Comparison of ENCODE assay signal across 7 mouse cellular contexts in the genomic region with DNA sequence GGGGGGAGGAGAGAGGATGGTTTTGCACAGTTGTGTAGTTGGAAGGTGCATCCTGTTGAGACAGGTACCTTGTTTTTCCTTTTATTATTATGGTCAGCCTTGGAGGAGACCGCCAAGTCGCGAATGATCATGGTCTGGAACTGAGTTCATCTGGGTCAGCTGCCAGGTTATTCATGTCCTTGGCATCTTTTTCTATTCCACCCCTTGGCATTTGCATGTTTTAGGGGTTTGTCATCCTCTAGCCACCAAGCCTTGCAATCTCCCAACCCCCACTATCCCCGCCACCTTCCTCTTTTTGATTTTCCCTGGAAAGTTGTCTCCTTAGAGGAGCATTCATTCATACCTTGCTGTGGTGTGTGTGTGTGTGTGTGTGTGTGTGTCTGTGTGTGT. TPM values are rescaled to one million over a fixed set of nuclear protein-coding genes. Genes with fewer than 3 reads are reported as not detected.
DNase-seq lines count a peak whose midpoint lies in the region; ATAC-seq lines count a peak whose summit lies in the region.

No protein-coding gene starts in this region.

- no peaks in the 10 kb centered on the region for H3K9me3 ChIP-seq in limb, embryonic 10.5 days (replicated peaks)
- no peaks in the 10 kb centered on the region for H3K9me3 ChIP-seq in neural tube, embryonic 12.5 days

- peak; percentile 12 to 16 for DNase-seq in urinary bladder, adult 18-20 months (ENCODE audit: low spot score in 2 of 2)
- no peak for DNase-seq in urinary bladder, adult 2 months (ENCODE audit: low spot score)
- peak; percentile 15 for DNase-seq in c-Kit-negative CD71-positive TER-119-positive erythroid progenitor cells, embryonic 14.5 days (ENCODE audit: low read depth, low spot score)
- DNase-seq in heart, adult 8-10 months (ENCODE audit: low spot score), result peak; percentile 48
- DNase-seq in limb, embryonic 10.5 days (ENCODE audit: low spot score), result no peak

- H3K27ac ChIP-seq in limb, embryonic 10.5 days, result peak overlapping the region; percentile 89
- no peak overlapping the region for H3K27ac ChIP-seq in neural tube, embryonic 12.5 days

- H3K27me3 ChIP-seq in limb, embryonic 10.5 days (ENCODE audit: low read depth, poor library complexity, severe bottlenecking), result no peaks in the 10 kb centered on the region
- 0 out of 2 replicates have a peak, but pooled peaks cover 5% of the 10 kb centered on the region for H3K27me3 ChIP-seq in neural tube, embryonic 12.5 days (replicated peaks)

- peaks cover 43% of the 10 kb centered on the region for H3K4me1 ChIP-seq in limb, embryonic 10.5 days
- peaks cover 10% of the 10 kb centered on the region for H3K4me1 ChIP-seq in neural tube, embryonic 12.5 days

- ATAC-seq in neural tube, embryonic 12.5 days (ENCODE audit: low FRiP score, low read depth), result no peak; the same call in 1 of the 2 replicates
- ATAC-seq in megakaryocyte-erythroid progenitor cell, adult 5-6 weeks (replicated peaks; ENCODE audit: low FRiP score, low TSS enrichment, poor library complexity, severe bottlenecking), result no peak

- WGBS in limb, embryonic 10.5 days, result 17% methylated on average over 4 of the region's 4 CpGs
- WGBS in neural tube, embryonic 12.5 days, result 14% methylated on average over 4 of the region's 4 CpGs

- peak overlapping the region; percentile 79 for H3K9ac ChIP-seq in neural tube, embryonic 12.5 days

- no peaks in the 10 kb centered on the region for H3K36me3 ChIP-seq in limb, embryonic 10.5 days
- H3K36me3 ChIP-seq in neural tube, embryonic 12.5 days, result no peaks in the 10 kb centered on the region

- peak overlapping the region; percentile 79 for H3K4me3 ChIP-seq in limb, embryonic 10.5 days
- peak overlapping the region; percentile 83 for H3K4me3 ChIP-seq in neural tube, embryonic 12.5 days

- peak overlapping the region; percentile 85 for H3K4me2 ChIP-seq in neural tube, embryonic 12.5 days (replicated peaks)

RNA-seq across cellular contexts. Expression of a gene that starts 0.8 kb away (rescaled TPM):
- 10.7 and 12.2 TPM in 2 replicates for polyA plus RNA-seq in urinary bladder, adult 2 months (2012; rRNA removed)
- total RNA-seq in heart, adult 8-10 months (2022), result 10 to 100 TPM; 26.3 to 31.2 (median 30.0) TPM
- polyA plus RNA-seq in limb, embryonic 10.5 days (2016; fragmentation: Nextera tagmentation; extraction: Ambion mirVana), result 8.2 and 13.4 TPM in 2 replicates
- 15.8 and 18.6 TPM in 2 replicates for polyA plus RNA-seq in neural tube, embryonic 12.5 days (2016; fragmentation: Nextera tagmentation; extraction: Ambion mirVana)
- 22.8 and 23.4 TPM in 2 replicates for total RNA-seq in megakaryocyte-erythroid progenitor cell, adult 5-6 weeks (2014; fragmentation: Nextera tagmentation)
- 23.5 and 31.9 TPM in 2 replicates for total RNA-seq in megakaryocyte-erythroid progenitor cell, adult 5-6 weeks (2017)

RNA-seq across cellular contexts. Expression of a gene that starts 50.5 kb away (rescaled TPM):
- 0.47 and 0.52 TPM in 2 replicates for polyA plus RNA-seq in urinary bladder, adult 2 months (2012; rRNA removed)
- total RNA-seq in heart, adult 8-10 months (2022), result 1 to 10 TPM in 1 of 4 experiments, under 1 TPM in 3; 0.56 to 1.3 (median 0.68) TPM
- 0.10 and 0.18 TPM in 2 replicates for polyA plus RNA-seq in limb, embryonic 10.5 days (2016; fragmentation: Nextera tagmentation; extraction: Ambion mirVana)
- 0.11 and 0.16 TPM in 2 replicates for polyA plus RNA-seq in neural tube, embryonic 12.5 days (2016; fragmentation: Nextera tagmentation; extraction: Ambion mirVana)
- not detected in 2 replicates for total RNA-seq in megakaryocyte-erythroid progenitor cell, adult 5-6 weeks (2014; fragmentation: Nextera tagmentation)
- total RNA-seq in megakaryocyte-erythroid progenitor cell, adult 5-6 weeks (2017), result 0.19 TPM in 1 of 2 replicates, not detected in the other

Comparison
In these comparisons a context has a peak if more than half of its experiments do, and no peak if none do; other contexts are left out.
1. DNase-seq: peak in urinary bladder, adult 18-20 months (2 of 2), c-Kit-negative CD71-positive TER-119-positive erythroid progenitor cells, embryonic 14.5 days (single experiment) and heart, adult 8-10 months (single experiment); none in urinary bladder, adult 2 months (single experiment) and limb, embryonic 10.5 days (single experiment).